Mouse (Mus musculus) myocyte (in vitro differentiated cells): ENCODE results near the gene Gpc1.

ENCODE experiments used
- E2F4 ChIP-seq: IDR thresholded peaks from one replicate; pipeline ENCODE4 v1.6.1; 2011; ENCODE audit warnings: mild to moderate bottlenecking, control low read depth, moderate library complexity; ENCODE audit not compliant: insufficient read depth
- POLR2A ChIP-seq: IDR thresholded peaks from one replicate; pipeline ENCODE4 v1.6.1; 2011; ENCODE audit warnings: low read depth, mild to moderate bottlenecking, control low read depth, moderate library complexity; ENCODE audit not compliant: insufficient read length
- TCF12 ChIP-seq: IDR thresholded peaks from one replicate; pipeline ENCODE4 v1.6.1; 2011; ENCODE audit warnings: mild to moderate bottlenecking, control low read depth; ENCODE audit not compliant: poor library complexity, insufficient read depth, severe bottlenecking

- TF ChIP-seq E2F4 (no peak), POLR2A (no peak), TCF12 (no peak)
These were observed 18.0 kb downstream of the Gpc1 start for GRCm38 (mm10) chr1:92849491-92849890.
